Mouse (Mus musculus): ENCODE data around the gene Tnfrsf21.

Gene Tnfrsf21

GRCm38 (mm10) chr17:43134991-43135390, 118.6 kb downstream of the Tnfrsf21 start:
- no peak for DNase-seq

GRCm38 (mm10) chr17:43135398-43136265, 119.3 kb downstream of the Tnfrsf21 start:
- no peak for DNase-seq

GRCm38 (mm10) chr17:43136720-43137119, 120.4 kb downstream of the Tnfrsf21 start:
- no peak for DNase-seq

- DNase-seq, result no peak
Observed at GRCm38 (mm10) chr17:43137838-43138237, 121.5 kb downstream of the Tnfrsf21 start.

- DNase-seq, result no peak
Observed at GRCm38 (mm10) chr17:43138356-43138755, 122.0 kb downstream of the Tnfrsf21 start.

Measured in cerebellum, adult 11-12 months (tissue).